Mouse (Mus musculus) testis, adult 2 months (tissue): ENCODE data around the gene Ctnna2.

Experiments
- CTCF ChIP-seq: fragments of 200-500 bp; IDR thresholded peaks from 2 replicates; pipeline ENCODE4 v1.5.1; 2012; ENCODE audit warnings: low read depth, mild to moderate bottlenecking, inconsistent platforms, low read length, moderate library complexity; ENCODE audit not compliant: control insufficient read depth, insufficient read depth, insufficient replicate concordance
- POLR2A ChIP-seq: fragments of 200-500 bp; IDR thresholded peaks from 2 replicates; pipeline ENCODE4 v1.6.1; 2012; ENCODE audit warnings: low read depth, mild to moderate bottlenecking, inconsistent platforms, low read length, moderate library complexity; ENCODE audit not compliant: control insufficient read depth

DNA sequence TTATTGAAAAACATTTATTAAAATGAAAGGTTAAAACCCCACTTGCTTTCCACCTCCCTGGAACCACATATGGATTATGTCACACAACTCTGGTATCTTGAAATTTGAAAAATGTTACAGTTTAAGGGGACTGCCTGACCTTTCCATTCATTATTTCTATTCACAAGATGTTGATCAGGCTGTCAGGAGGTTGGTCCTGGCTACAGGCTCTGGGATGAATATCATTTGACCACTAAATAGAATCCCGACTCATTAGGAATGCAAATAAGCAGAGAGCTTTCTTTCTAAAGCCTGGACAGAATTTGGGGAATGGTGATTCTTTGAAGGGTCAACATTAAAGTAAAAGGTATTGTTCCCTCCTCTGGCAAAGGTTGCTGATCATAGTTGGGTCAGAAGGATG, 931.9 kb downstream of the Ctnna2 start:
- TF ChIP-seq CTCF (no peak), POLR2A (no peak)
